Mouse (Mus musculus): Measurements from ENCODE around the gene Fig4. TPM values are rescaled to one million over a fixed set of nuclear protein-coding genes. Genes with fewer than 3 reads are reported as not detected.
A peak's percentile ranks its signal among the peaks of the same experiment; 100 is the strongest.

The Fig4 gene
- polyA plus RNA-seq, 1 experiment: 16.3 TPM

- H3K27ac ChIP-seq (ENCODE audit: insufficient read depth, low read depth, low read length): no peak overlapping the region
- TF ChIP-seq POLR2A (IDR thresholded peaks at IDR 0.05; ENCODE audit: borderline replicate concordance, low read depth, low read length): no peak
- TF ChIP-seq CTCF (IDR thresholded peaks at IDR 0.05; ENCODE audit: low read depth, low read length): no peak
- H3K4me1 ChIP-seq (ENCODE audit: control insufficient read depth, insufficient read depth, low read length): peaks cover 5% of the 10 kb centered on the region; the same call in 1 of the 2 replicates
- no peak overlapping the region for H3K4me3 ChIP-seq (ENCODE audit: insufficient read depth, low read length)
Measured at GRCm38 (mm10) chr10:41294734-41295133, 8.3 kb downstream of the Fig4 start.

- H3K4me1 ChIP-seq (ENCODE audit: control insufficient read depth, insufficient read depth, low read length): peaks cover 5% of the 10 kb centered on the region; the same call in 1 of the 2 replicates
- no peak overlapping the region for H3K4me3 ChIP-seq (ENCODE audit: insufficient read depth, low read length)
- TF ChIP-seq POLR2A (IDR thresholded peaks at IDR 0.05; ENCODE audit: borderline replicate concordance, low read depth, low read length) (no peak), CTCF (IDR thresholded peaks at IDR 0.05; ENCODE audit: low read depth, low read length) (no peak)
- H3K27ac ChIP-seq (ENCODE audit: insufficient read depth, low read depth, low read length): no peak overlapping the region
Measured at GRCm38 (mm10) chr10:41293019-41293418, 10.0 kb downstream of the Fig4 start.

- no peak for TF ChIP-seq CTCF (IDR thresholded peaks at IDR 0.05; ENCODE audit: low read depth, low read length)
- no peak for TF ChIP-seq POLR2A (IDR thresholded peaks at IDR 0.05; ENCODE audit: borderline replicate concordance, low read depth, low read length)
- H3K27ac ChIP-seq (ENCODE audit: insufficient read depth, low read depth, low read length): no peak overlapping the region
- H3K4me3 ChIP-seq (ENCODE audit: insufficient read depth, low read length): no peak overlapping the region
- H3K4me1 ChIP-seq (ENCODE audit: control insufficient read depth, insufficient read depth, low read length): peaks cover 2% of the 10 kb centered on the region; the same call in 1 of the 2 replicates
Measured at GRCm38 (mm10) chr10:41291021-41291420, 12.0 kb downstream of the Fig4 start.

- Histone ChIP-seq H3K4me1 (ENCODE audit: control insufficient read depth, insufficient read depth, low read length) (peaks cover 2% of the 10 kb centered on the region; the same call in 1 of the 2 replicates), H3K4me3 (ENCODE audit: insufficient read depth, low read length) (no peak overlapping the region), H3K27ac (ENCODE audit: insufficient read depth, low read depth, low read length) (no peak overlapping the region)
- TF ChIP-seq CTCF (IDR thresholded peaks at IDR 0.05; ENCODE audit: low read depth, low read length): peak; percentile 92
- no peak for TF ChIP-seq POLR2A (IDR thresholded peaks at IDR 0.05; ENCODE audit: borderline replicate concordance, low read depth, low read length)
Measured at GRCm38 (mm10) chr10:41288771-41289415, 14.2 kb downstream of the Fig4 start.

GRCm38 (mm10) chr10:41288074-41288473 lies 15.0 kb downstream of the Fig4 start:
- Histone ChIP-seq H3K27ac (ENCODE audit: insufficient read depth, low read depth, low read length) (no peak overlapping the region), H3K4me1 (ENCODE audit: control insufficient read depth, insufficient read depth, low read length) (peaks cover 2% of the 10 kb centered on the region; the same call in 1 of the 2 replicates), H3K4me3 (ENCODE audit: insufficient read depth, low read length) (no peak overlapping the region)
- no peak for TF ChIP-seq CTCF (IDR thresholded peaks at IDR 0.05; ENCODE audit: low read depth, low read length)
- no peak for TF ChIP-seq POLR2A (IDR thresholded peaks at IDR 0.05; ENCODE audit: borderline replicate concordance, low read depth, low read length)

GRCm38 (mm10) chr10:41287618-41288017 lies 15.4 kb downstream of the Fig4 start:
- no peak overlapping the region for H3K4me3 ChIP-seq (ENCODE audit: insufficient read depth, low read length)
- peaks cover 2% of the 10 kb centered on the region; the same call in 1 of the 2 replicates for H3K4me1 ChIP-seq (ENCODE audit: control insufficient read depth, insufficient read depth, low read length)
- H3K27ac ChIP-seq (ENCODE audit: insufficient read depth, low read depth, low read length): no peak overlapping the region
- TF ChIP-seq CTCF (IDR thresholded peaks at IDR 0.05; ENCODE audit: low read depth, low read length): no peak
- TF ChIP-seq POLR2A (IDR thresholded peaks at IDR 0.05; ENCODE audit: borderline replicate concordance, low read depth, low read length): no peak

- TF ChIP-seq POLR2A (IDR thresholded peaks at IDR 0.05; ENCODE audit: borderline replicate concordance, low read depth, low read length) (no peak), CTCF (IDR thresholded peaks at IDR 0.05; ENCODE audit: low read depth, low read length) (no peak)
- no peak overlapping the region for H3K27ac ChIP-seq (ENCODE audit: insufficient read depth, low read depth, low read length)
Measured at GRCm38 (mm10) chr10:41282086-41282485, 21.0 kb downstream of the Fig4 start.

GRCm38 (mm10) chr10:41280796-41281195 lies 22.3 kb downstream of the Fig4 start:
- no peak for TF ChIP-seq CTCF (IDR thresholded peaks at IDR 0.05; ENCODE audit: low read depth, low read length)
- no peak for TF ChIP-seq POLR2A (IDR thresholded peaks at IDR 0.05; ENCODE audit: borderline replicate concordance, low read depth, low read length)
- peaks cover 13% of the 10 kb centered on the region for H3K4me1 ChIP-seq (ENCODE audit: control insufficient read depth, insufficient read depth, low read length)

More at GRCm38 (mm10) chr10:41282086-41282485, 21.0 kb downstream of the Fig4 start:
- Histone ChIP-seq H3K4me3 (ENCODE audit: insufficient read depth, low read length) (no peak overlapping the region), H3K4me1 (ENCODE audit: control insufficient read depth, insufficient read depth, low read length) (peaks cover 13% of the 10 kb centered on the region)

GRCm38 (mm10) chr10:41280177-41280576 lies 22.9 kb downstream of the Fig4 start:
- H3K4me3 ChIP-seq (ENCODE audit: insufficient read depth, low read length): no peak overlapping the region
- TF ChIP-seq POLR2A (IDR thresholded peaks at IDR 0.05; ENCODE audit: borderline replicate concordance, low read depth, low read length): no peak
- no peak for TF ChIP-seq CTCF (IDR thresholded peaks at IDR 0.05; ENCODE audit: low read depth, low read length)
- no peak overlapping the region for H3K27ac ChIP-seq (ENCODE audit: insufficient read depth, low read depth, low read length)
- peaks cover 13% of the 10 kb centered on the region for H3K4me1 ChIP-seq (ENCODE audit: control insufficient read depth, insufficient read depth, low read length)

More at GRCm38 (mm10) chr10:41280796-41281195, 22.3 kb downstream of the Fig4 start:
- no peak overlapping the region for H3K27ac ChIP-seq (ENCODE audit: insufficient read depth, low read depth, low read length)
- no peak overlapping the region for H3K4me3 ChIP-seq (ENCODE audit: insufficient read depth, low read length)

- Histone ChIP-seq H3K4me3 (ENCODE audit: insufficient read depth, low read length) (no peak overlapping the region), H3K4me1 (ENCODE audit: control insufficient read depth, insufficient read depth, low read length) (peaks cover 13% of the 10 kb centered on the region), H3K27ac (ENCODE audit: insufficient read depth, low read depth, low read length) (no peak overlapping the region)
- TF ChIP-seq CTCF (IDR thresholded peaks at IDR 0.05; ENCODE audit: low read depth, low read length) (no peak), POLR2A (IDR thresholded peaks at IDR 0.05; ENCODE audit: borderline replicate concordance, low read depth, low read length) (no peak)
Measured at GRCm38 (mm10) chr10:41278808-41279207, 24.3 kb downstream of the Fig4 start.
